Mouse (Mus musculus) neural tube, embryonic 13.5 days (tissue): ENCODE data around the gene Msmb. TPM values are rescaled to one million over a fixed set of nuclear protein-coding genes. Genes with fewer than 3 reads are reported as not detected.
"Not testable (repeated sequence)": the region's sequence is repeated elsewhere in the genome, so short reads cannot be mapped to it uniquely, and the experiment has no call there.

Source experiments
- ATAC-seq: fragments of 200-750 bp; cut with Nextera tagmentation; 2 replicates; pipeline ENCODE4 v1.8.0; 2017; ENCODE audit warnings: low read depth, mild to moderate bottlenecking, moderate TSS enrichment, moderate library complexity
- H3K27ac ChIP-seq: fragments of 300-500 bp; sonication (generic); replicated peaks from 2 replicates; pipeline ENCODE4 v1.5.1; 2015; ENCODE audit warnings: moderate library complexity, mild to moderate bottlenecking, inconsistent platforms
- H3K27me3 ChIP-seq: fragments of 300-500 bp; sonication (generic); 2 replicates; pipeline ENCODE4 v1.6.1; 2015; ENCODE audit warnings: mild to moderate bottlenecking, inconsistent platforms
- H3K36me3 ChIP-seq: fragments of 300-500 bp; sonication (generic); 2 replicates; pipeline ENCODE4 v1.6.1; 2015; ENCODE audit warnings: mild to moderate bottlenecking, inconsistent platforms
- H3K4me1 ChIP-seq: fragments of 300-500 bp; sonication (generic); replicated peaks from 2 replicates; pipeline ENCODE4 v1.6.1; 2015; ENCODE audit warnings: inconsistent platforms
- H3K4me2 ChIP-seq: fragments of 300-500 bp; sonication (generic); 2 replicates; pipeline ENCODE4 v1.6.1; 2015; ENCODE audit warnings: inconsistent platforms, mild to moderate bottlenecking, moderate library complexity
- H3K4me3 ChIP-seq: fragments of 300-500 bp; sonication (generic); 2 replicates; pipeline ENCODE4 v1.5.1; 2015; ENCODE audit warnings: mild to moderate bottlenecking, inconsistent platforms
- H3K9ac ChIP-seq: fragments of 300-500 bp; sonication (generic); 2 replicates; pipeline ENCODE4 v1.6.1; 2015; ENCODE audit warnings: moderate library complexity, mild to moderate bottlenecking, inconsistent platforms
- H3K9me3 ChIP-seq: fragments of 300-500 bp; sonication (generic); 2 replicates; pipeline ENCODE4 v1.6.1; 2016; ENCODE audit warnings: inconsistent platforms
- WGBS: fragments of 180-500 bp; shearing (Covaris S2); methylation state at CpG from one replicate; pipeline ENCODE4 v1.1.7; 2015; 5-methylcytosine and 5-hydroxymethylcytosine counted together
- polyA plus RNA-seq: library from polyadenylated mRNA; unstranded; fragments of >200 nt; fragmentation: Nextera tagmentation; extraction: Ambion mirVana; gene quantifications from 2 replicates; pipeline ENCODE4 v1.2.1, GENCODE M21; 2015

Gene Msmb
- polyA plus RNA-seq, 1 experiment from 2014 or later: not detected

- H3K27me3 ChIP-seq: no peaks in the 10 kb centered on the region
- 2% methylated on average over 42 of the region's 42 CpGs for WGBS
- H3K9me3 ChIP-seq: no peaks in the 10 kb centered on the region
- peak overlapping the region; percentile 77 for H3K4me2 ChIP-seq
- 0 out of 2 replicates have a peak overlapping the region, but pooled peaks have one; percentile 4 for H3K27ac ChIP-seq
- peak overlapping the region; percentile 68 for H3K9ac ChIP-seq
- peak overlapping the region; percentile 40 for H3K4me3 ChIP-seq
- H3K4me1 ChIP-seq: peaks cover 39% of the 10 kb centered on the region
- H3K36me3 ChIP-seq: no peaks in the 10 kb centered on the region
- peak; percentile 50 for ATAC-seq
Observed at GRCm38 (mm10) chr14:32165278-32166061, 23.6 kb downstream of the Msmb start.

DNA sequence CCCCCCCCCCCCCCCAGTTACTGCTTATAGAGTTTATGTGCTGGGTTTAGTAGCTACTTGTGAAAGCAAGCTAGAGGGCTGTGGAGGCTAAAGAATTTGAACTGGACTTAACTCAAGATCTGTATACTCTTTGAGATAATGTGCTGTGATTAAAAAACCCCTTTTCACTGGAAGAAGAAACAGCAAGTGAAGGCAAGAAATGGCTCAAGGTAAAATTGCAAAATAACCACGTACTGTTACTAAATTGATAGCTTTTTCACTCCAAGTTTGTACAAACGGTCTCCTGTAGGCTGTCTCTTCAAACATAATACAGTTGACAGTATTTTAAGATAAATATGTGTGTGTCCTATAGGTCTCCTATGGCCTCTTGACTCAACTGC, 24.2 kb downstream of the Msmb start:
- H3K27ac ChIP-seq: no peak overlapping the region
- 0 out of 2 replicates have a peak, but pooled peaks cover 3% of the 10 kb centered on the region for H3K36me3 ChIP-seq
- 77% methylated on average over 2 of the region's 2 CpGs for WGBS
- H3K27me3 ChIP-seq: no peaks in the 10 kb centered on the region
- H3K4me2 ChIP-seq: peak overlapping the region; percentile 77
- H3K4me3 ChIP-seq: peak overlapping the region; percentile 40
- H3K9me3 ChIP-seq: no peaks in the 10 kb centered on the region
- ATAC-seq: no peak
- H3K9ac ChIP-seq: 0 out of 2 replicates have a peak overlapping the region, but pooled peaks have one; percentile 68
- peaks cover 33% of the 10 kb centered on the region for H3K4me1 ChIP-seq

DNA sequence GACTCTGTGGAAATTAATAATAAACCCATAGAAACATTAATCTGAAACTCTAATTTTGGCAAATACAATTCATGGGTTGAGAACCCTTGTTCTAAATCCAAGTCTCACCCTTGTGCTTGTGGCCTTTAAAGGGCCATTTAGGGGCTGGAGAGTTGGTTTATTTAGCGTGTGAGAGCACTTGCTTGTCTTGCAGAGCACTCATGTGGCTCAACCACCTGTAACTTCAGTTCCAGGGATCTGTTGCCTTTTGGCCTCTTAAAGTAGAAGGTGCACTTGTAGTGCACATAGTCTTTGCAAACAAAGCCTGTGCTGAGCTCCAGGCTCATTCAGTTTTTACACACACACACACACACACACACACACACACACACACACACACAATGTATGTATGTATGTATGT, 25.0 kb downstream of the Msmb start:
- 76% methylated on average over 1 of the region's 1 CpGs for WGBS
- no peak overlapping the region for H3K9ac ChIP-seq
- no peak overlapping the region for H3K4me3 ChIP-seq
- H3K4me1 ChIP-seq: peaks cover 25% of the 10 kb centered on the region
- no peaks in the 10 kb centered on the region for H3K9me3 ChIP-seq
- no peak for ATAC-seq
- no peaks in the 10 kb centered on the region for H3K27me3 ChIP-seq
- H3K27ac ChIP-seq: no peak overlapping the region
- no peak overlapping the region for H3K4me2 ChIP-seq
- H3K36me3 ChIP-seq: 0 out of 2 replicates have a peak, but pooled peaks cover 9% of the 10 kb centered on the region

DNA sequence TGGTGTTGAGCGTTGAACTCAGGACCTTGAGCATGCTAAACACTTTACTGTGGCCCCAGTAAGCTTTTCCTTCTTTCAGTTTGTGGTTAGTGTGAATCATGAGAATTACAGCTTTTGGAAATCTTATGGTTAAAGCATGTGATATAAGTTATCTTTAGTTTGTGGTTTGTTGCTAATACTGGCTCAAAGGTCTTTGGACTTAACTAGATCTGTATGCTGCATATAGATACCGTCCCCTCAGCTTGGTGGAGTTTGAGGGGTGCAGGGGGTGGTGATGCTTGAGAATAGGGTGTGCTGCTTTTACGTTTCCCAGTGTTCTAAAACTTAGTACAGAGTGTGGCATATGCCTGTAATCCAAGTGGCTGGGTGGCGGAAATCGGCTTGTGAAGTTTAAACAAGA, 25.5 kb downstream of the Msmb start:
- H3K4me1 ChIP-seq: peaks cover 21% of the 10 kb centered on the region
- no peak overlapping the region for H3K27ac ChIP-seq
- no peaks in the 10 kb centered on the region for H3K9me3 ChIP-seq
- 90% methylated on average over 5 of the region's 5 CpGs for whole genome bisulfite sequencing
- ATAC-seq: no peak
- 0 out of 2 replicates have a peak, but pooled peaks cover 13% of the 10 kb centered on the region for H3K36me3 ChIP-seq
- H3K4me3 ChIP-seq: no peak overlapping the region
- no peaks in the 10 kb centered on the region for H3K27me3 ChIP-seq
- H3K4me2 ChIP-seq: no peak overlapping the region
- H3K9ac ChIP-seq: no peak overlapping the region

- 0 out of 2 replicates have a peak overlapping the region, but pooled peaks have one; percentile 18 for H3K27ac ChIP-seq
- H3K27me3 ChIP-seq: no peaks in the 10 kb centered on the region
- peaks cover 21% of the 10 kb centered on the region for H3K4me1 ChIP-seq
- ATAC-seq: no peak
- H3K9ac ChIP-seq: no peak overlapping the region
- no peaks in the 10 kb centered on the region for H3K9me3 ChIP-seq
- H3K4me3 ChIP-seq: no peak overlapping the region
- H3K36me3 ChIP-seq: peaks cover 24% of the 10 kb centered on the region
- WGBS: 75% methylated on average over 3 of the region's 3 CpGs
- H3K4me2 ChIP-seq: no peak overlapping the region
Observed at GRCm38 (mm10) chr14:32168653-32169231, 26.9 kb downstream of the Msmb start.

DNA sequence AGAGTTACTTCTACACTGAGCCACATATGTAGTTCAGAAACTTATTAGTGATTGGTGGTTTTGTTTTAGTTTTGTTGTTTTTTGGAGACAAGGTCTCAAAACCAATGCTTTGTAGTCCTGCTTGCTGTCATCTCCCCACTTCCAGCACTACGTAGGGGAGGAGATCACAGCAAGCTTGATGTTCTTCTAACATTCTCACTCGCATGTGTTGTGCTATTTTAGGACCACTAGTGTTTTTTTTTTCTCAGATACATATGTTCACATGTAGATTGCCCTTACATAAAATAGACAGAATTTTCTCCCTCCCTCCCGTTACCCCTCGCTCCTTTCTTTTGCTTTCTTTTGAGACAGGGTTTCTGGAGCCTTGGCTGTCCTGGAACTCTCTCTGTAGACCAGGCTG, 28.3 kb downstream of the Msmb start:
- Histone ChIP-seq H3K4me3 (no peak overlapping the region), H3K27me3 (no peaks in the 10 kb centered on the region), H3K4me1 (peaks cover 16% of the 10 kb centered on the region), H3K9me3 (no peaks in the 10 kb centered on the region), H3K36me3 (peaks cover 31% of the 10 kb centered on the region), H3K27ac (no peak overlapping the region), H3K9ac (no peak overlapping the region), H3K4me2 (no peak overlapping the region)
- ATAC-seq: no peak
- 90% methylated on average over 4 of the region's 4 CpGs for WGBS

GRCm38 (mm10) chr14:32175310-32175709, 33.5 kb downstream of the Msmb start:
- no peaks in the 10 kb centered on the region for H3K4me1 ChIP-seq
- H3K9me3 ChIP-seq: no peaks in the 10 kb centered on the region
- no peak overlapping the region for H3K4me2 ChIP-seq
- no peak overlapping the region for H3K4me3 ChIP-seq
- WGBS: 93% methylated on average over 2 of the region's 2 CpGs
- H3K36me3 ChIP-seq: peaks cover 49% of the 10 kb centered on the region
- no peak overlapping the region for H3K9ac ChIP-seq
- no peak overlapping the region for H3K27ac ChIP-seq
- H3K27me3 ChIP-seq: no peaks in the 10 kb centered on the region
- no peak for ATAC-seq

- ATAC-seq, H3K9me3 ChIP-seq, H3K27me3 ChIP-seq, H3K4me2 ChIP-seq, H3K27ac ChIP-seq, H3K4me1 ChIP-seq, H3K4me3 ChIP-seq, H3K9ac ChIP-seq: not testable (repeated sequence)
- H3K36me3 ChIP-seq: peaks cover 55% of the 10 kb centered on the region
- 83% methylated on average over 5 of the region's 5 CpGs for WGBS
Observed at GRCm38 (mm10) chr14:32176590-32176989, 34.8 kb downstream of the Msmb start.

- Histone ChIP-seq H3K36me3 (peaks cover 58% of the 10 kb centered on the region), H3K27me3 (no peaks in the 10 kb centered on the region), H3K9me3 (no peaks in the 10 kb centered on the region), H3K4me3 (no peak overlapping the region), H3K4me1 (no peaks in the 10 kb centered on the region), H3K9ac (no peak overlapping the region), H3K4me2 (no peak overlapping the region), H3K27ac (no peak overlapping the region)
- ATAC-seq: no peak
- WGBS: 91% methylated on average over 10 of the region's 10 CpGs
Observed at GRCm38 (mm10) chr14:32179393-32180195, 37.8 kb downstream of the Msmb start.

GRCm38 (mm10) chr14:32180861-32181260, 39.0 kb downstream of the Msmb start:
- Histone ChIP-seq H3K9me3 (no peaks in the 10 kb centered on the region), H3K4me3 (no peak overlapping the region), H3K9ac (no peak overlapping the region), H3K4me2 (no peak overlapping the region), H3K27ac (no peak overlapping the region), H3K27me3 (no peaks in the 10 kb centered on the region), H3K36me3 (peaks cover 61% of the 10 kb centered on the region), H3K4me1 (no peaks in the 10 kb centered on the region)
- ATAC-seq: no peak
- WGBS: 91% methylated on average over 6 of the region's 6 CpGs

GRCm38 (mm10) chr14:32183846-32184245, 42.0 kb downstream of the Msmb start:
- no peaks in the 10 kb centered on the region for H3K27me3 ChIP-seq
- no peaks in the 10 kb centered on the region for H3K4me1 ChIP-seq
- no peak overlapping the region for H3K4me3 ChIP-seq
- H3K27ac ChIP-seq: no peak overlapping the region
- no peaks in the 10 kb centered on the region for H3K9me3 ChIP-seq
- H3K36me3 ChIP-seq: peaks cover 83% of the 10 kb centered on the region
- no peak overlapping the region for H3K9ac ChIP-seq
- H3K4me2 ChIP-seq: no peak overlapping the region
- no peak for ATAC-seq
- WGBS: 95% methylated on average over 4 of the region's 4 CpGs
